Mouse (Mus musculus) WW6 (cell line): ENCODE measurements at regions not wholly inside any gene's neighbourhood (a gene's known extent, or its start where the extent isn't known, plus 50 kb on each side); places are given as distances from the start of the nearest gene placed in this dataset.
A peak's percentile ranks its signal among the peaks of the same experiment; 100 is the strongest.
"Not testable (repeated sequence)": the region's sequence is repeated elsewhere in the genome, so short reads cannot be mapped to it uniquely, and the experiment has no call there.

ENCODE experiments used
- DNase-seq: peaks from one replicate; pipeline ENCODE4 v3.0.0-alpha.2; 2013; ENCODE audit warnings: low read depth, low spot score

DNA sequence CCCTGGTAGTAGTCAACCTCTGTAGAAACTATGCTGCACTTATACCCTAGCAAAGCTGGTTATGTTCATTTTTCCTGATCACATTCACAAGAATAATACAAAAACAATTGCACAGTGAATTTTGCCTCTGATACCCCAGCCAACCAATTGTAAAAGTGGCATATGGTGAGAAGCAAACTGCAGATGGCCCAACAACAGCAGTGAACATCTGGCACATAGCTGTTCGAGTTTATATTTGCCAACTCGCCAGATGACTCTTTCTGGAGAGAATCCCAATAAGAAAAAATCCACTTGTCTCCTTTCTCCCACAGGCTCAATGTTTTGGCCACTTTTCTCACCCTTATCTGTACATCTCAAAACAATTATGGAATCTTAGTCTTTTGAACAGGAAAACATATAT, 196.5 kb upstream of the Grik2 start:
- no peak for DNase-seq

DNA sequence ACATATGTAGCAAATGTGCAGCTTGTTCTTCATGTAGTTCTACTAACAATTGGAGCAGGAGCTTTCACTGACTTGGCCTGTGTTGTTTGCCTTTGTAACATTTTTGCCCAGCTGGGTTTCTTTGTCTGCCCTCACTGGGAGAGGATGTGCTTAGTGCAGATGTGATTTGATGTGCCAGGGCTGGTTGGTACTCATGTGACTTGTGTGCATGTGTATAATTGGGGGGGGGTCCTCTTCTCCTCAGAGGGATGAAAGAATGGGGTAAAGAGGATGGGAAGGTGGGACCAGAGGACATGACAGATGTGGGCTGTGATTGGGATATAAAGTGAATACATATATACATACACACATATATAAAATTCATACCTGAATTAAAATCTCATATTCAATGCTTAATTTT, 163.9 kb upstream of the Grik2 start:
- DNase-seq = no peak

- not testable (repeated sequence) for DNase-seq
Observed at GRCm38 (mm10) chr10:49937305-49937704, 148.7 kb upstream of the Grik2 start.

GRCm38 (mm10) chr10:49909206-49909605, 120.6 kb upstream of the Grik2 start:
- not testable (repeated sequence) for DNase-seq

- peak; percentile 26 for DNase-seq
Observed at GRCm38 (mm10) chr10:49908126-49908525, 119.6 kb upstream of the Grik2 start.

GRCm38 (mm10) chr10:49904626-49905025, 116.1 kb upstream of the Grik2 start:
- DNase-seq = not testable (repeated sequence)

- DNase-seq = no peak
Observed at GRCm38 (mm10) chr10:49895436-49895835, 106.9 kb upstream of the Grik2 start.

GRCm38 (mm10) chr10:49884106-49884505, 95.5 kb upstream of the Grik2 start:
- DNase-seq = no peak

GRCm38 (mm10) chr10:49883444-49883843, 94.9 kb upstream of the Grik2 start:
- no peak for DNase-seq

GRCm38 (mm10) chr10:49863800-49864199, 75.2 kb upstream of the Grik2 start:
- no peak for DNase-seq

GRCm38 (mm10) chr10:49847686-49848085, 59.1 kb upstream of the Grik2 start:
- no peak for DNase-seq

DNA sequence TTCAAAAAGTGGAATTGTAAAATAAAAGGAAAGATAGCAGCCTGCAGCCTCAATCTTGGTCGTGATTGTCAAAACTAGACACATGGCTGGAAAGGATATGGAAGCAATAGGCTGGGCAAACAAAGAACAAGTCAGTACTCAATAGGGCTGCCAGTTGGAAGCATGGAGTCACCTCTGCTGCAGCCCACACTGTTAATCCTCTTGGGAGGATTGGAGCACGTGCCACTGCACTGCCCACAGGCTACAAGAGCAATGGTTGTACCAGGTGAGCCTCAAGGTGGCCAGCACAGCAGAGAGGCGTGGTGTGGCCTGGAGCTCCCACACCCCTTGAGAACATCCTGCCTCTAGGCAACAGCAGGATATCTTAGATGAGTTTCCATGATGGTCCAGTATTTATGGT, 55.7 kb upstream of the Grik2 start:
- no peak for DNase-seq
